Mouse (Mus musculus) liver, adult 2 months (tissue): ENCODE results near the gene Spsb3. TPM values are rescaled to one million over a fixed set of nuclear protein-coding genes. Genes with fewer than 3 reads are reported as not detected.

Experiments
- DNase-seq: peaks from one replicate; pipeline ENCODE4 v3.0.0-alpha.2; 2011; ENCODE audit warnings: low read depth, low spot score; ENCODE audit errors: extremely low read depth
- H3K27ac ChIP-seq: fragments of 200-500 bp; replicated peaks from 2 replicates; pipeline ENCODE4 v1.5.1; 2012; ENCODE audit warnings: low read depth, mild to moderate bottlenecking, control low read depth, inconsistent platforms, low read length; ENCODE audit not compliant: insufficient read depth
- H3K27me3 ChIP-seq: fragments of 200-500 bp; 2 replicates; pipeline ENCODE4 v1.6.1; 2012; ENCODE audit warnings: mild to moderate bottlenecking, moderate library complexity, low read length, inconsistent platforms; ENCODE audit not compliant: control insufficient read depth, insufficient read depth
- H3K36me3 ChIP-seq: fragments of 200-500 bp; 2 replicates; pipeline ENCODE4 v1.6.1; 2012; ENCODE audit warnings: low read length, inconsistent platforms; ENCODE audit not compliant: control insufficient read depth, insufficient read depth
- H3K4me1 ChIP-seq: fragments of 200-500 bp; 2 replicates; pipeline ENCODE4 v1.6.1; 2011; ENCODE audit warnings: low read length; ENCODE audit not compliant: control insufficient read depth, insufficient read depth
- H3K4me3 ChIP-seq: fragments of 200-500 bp; 2 replicates; pipeline ENCODE4 v1.5.1; 2011; ENCODE audit warnings: low read depth, mild to moderate bottlenecking, control low read depth, low read length, moderate library complexity; ENCODE audit not compliant: insufficient read depth
- H3K79me2 ChIP-seq: fragments of 200-500 bp; 2 replicates; pipeline ENCODE4 v1.6.1; 2012; ENCODE audit warnings: inconsistent platforms, mild to moderate bottlenecking, low read length, moderate library complexity; ENCODE audit not compliant: control insufficient read depth, insufficient read depth
- H3K9ac ChIP-seq: fragments of 200-500 bp; 2 replicates; pipeline ENCODE4 v1.6.1; 2012; ENCODE audit warnings: low read depth, mild to moderate bottlenecking, control low read depth, inconsistent platforms, low read length
- CTCF ChIP-seq: fragments of 200-500 bp; IDR thresholded peaks from 2 replicates; pipeline ENCODE4 v1.5.1; 2011; ENCODE audit warnings: low read depth, low read length, control low read depth
- POLR2A ChIP-seq: fragments of 200-500 bp; IDR thresholded peaks from 2 replicates; pipeline ENCODE4 v1.6.1; 2011; ENCODE audit warnings: low read length, control low read depth; ENCODE audit not compliant: insufficient read depth; ENCODE audit errors: extremely low read depth
- WGBS: fragments of 180-500 bp; shearing (Covaris S2); methylation state at CpG from one replicate; pipeline ENCODE4 v1.1.7; 2018; 5-methylcytosine and 5-hydroxymethylcytosine counted together
- polyA plus RNA-seq: library from polyadenylated mRNA; depleted of rRNA; stranded (reverse); fragments of >200 nt; gene quantifications from 2 replicates; pipeline ENCODE4 v1.2.3, GENCODE M21; 2012
- total RNA-seq: library from RNA; depleted of rRNA; stranded (reverse); fragments of >200 nt; gene quantifications from 2 replicates; pipeline ENCODE4 v1.2.3, GENCODE M21; 2014

Spsb3 gene
- total and polyA plus RNA-seq, 2 experiments = 8.7 to 42.4 TPM

DNA sequence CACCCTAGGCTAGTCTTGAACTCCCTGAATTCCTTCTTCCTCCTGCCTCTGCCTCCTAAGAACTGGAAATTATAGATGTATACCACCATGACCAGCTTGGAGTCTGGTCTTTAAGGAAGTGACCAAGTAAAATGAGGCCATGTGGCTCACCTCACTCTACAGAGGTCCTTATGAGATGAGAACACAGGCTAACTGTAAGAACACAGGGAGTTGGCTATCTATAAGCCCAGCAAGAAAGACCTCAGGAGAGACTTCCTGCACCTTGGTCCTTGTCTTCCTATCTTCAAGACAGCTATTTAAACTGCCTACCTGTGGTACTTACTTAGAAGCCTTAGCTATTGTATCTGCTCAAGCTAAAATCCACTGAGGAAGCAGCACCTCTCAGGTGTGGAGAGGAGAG lies 27.5 kb downstream of the Spsb3 start:
- no peaks in the 10 kb centered on the region for H3K27me3 ChIP-seq
- no peak overlapping the region for H3K27ac ChIP-seq
- H3K79me2 ChIP-seq = no peaks in the 10 kb centered on the region
- DNase-seq = no peak
- no peaks in the 10 kb centered on the region for H3K4me1 ChIP-seq
- peaks cover 51% of the 10 kb centered on the region for H3K36me3 ChIP-seq
- H3K4me3 ChIP-seq = no peak overlapping the region
- no peak for TF ChIP-seq POLR2A
- no peak for TF ChIP-seq CTCF
- no peak overlapping the region for H3K9ac ChIP-seq

DNA sequence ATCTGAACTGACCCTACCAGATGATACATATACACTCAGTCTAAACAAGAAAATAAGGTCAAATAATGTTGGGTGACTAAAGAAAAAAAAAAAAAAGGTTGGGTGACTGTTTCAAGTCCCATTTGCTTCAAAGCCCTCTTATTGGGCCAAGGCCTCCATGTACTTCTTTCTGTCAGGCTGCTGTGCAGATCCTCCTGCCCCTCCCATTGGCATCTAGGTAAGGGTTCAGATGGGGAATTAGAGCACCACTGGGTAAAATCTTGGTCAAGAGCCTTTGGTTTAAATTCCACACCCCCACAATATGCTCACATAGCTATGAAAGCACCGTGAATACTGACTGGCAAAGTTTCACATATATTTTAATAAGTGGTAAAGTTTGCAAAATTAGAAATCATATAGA lies 36.8 kb downstream of the Spsb3 start:
- 95% methylated on average over 1 of the region's 1 CpGs for WGBS
- H3K4me3 ChIP-seq = no peak overlapping the region
- H3K27ac ChIP-seq = no peak overlapping the region
- H3K9ac ChIP-seq = no peak overlapping the region
- peaks cover 49% of the 10 kb centered on the region for H3K36me3 ChIP-seq
- no peaks in the 10 kb centered on the region for H3K27me3 ChIP-seq
- no peak for DNase-seq
- no peaks in the 10 kb centered on the region; the same call in 1 of the 2 replicates for H3K79me2 ChIP-seq
- TF ChIP-seq POLR2A (no peak), CTCF (no peak)
- no peaks in the 10 kb centered on the region for H3K4me1 ChIP-seq

DNA sequence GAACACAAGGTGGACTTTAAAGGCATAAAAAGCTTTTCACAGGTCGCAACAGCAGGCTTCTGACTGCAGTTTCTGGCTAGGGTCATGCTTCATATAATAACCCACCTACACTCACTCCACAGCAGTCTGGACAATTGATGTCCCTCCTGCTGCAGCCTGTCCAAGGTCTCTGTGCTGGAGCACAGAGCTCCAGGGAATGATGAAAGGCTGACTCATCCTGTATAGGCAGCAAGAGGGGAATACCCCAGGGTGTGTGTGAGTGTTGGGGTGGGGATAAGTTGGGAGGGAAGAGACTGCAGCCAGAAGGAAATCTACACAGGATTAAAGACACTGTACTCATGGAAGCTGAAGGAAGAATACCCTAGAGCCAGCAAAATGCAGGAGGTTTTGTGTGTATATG lies 43.1 kb downstream of the Spsb3 start:
- Histone ChIP-seq H3K9ac (no peak overlapping the region), H3K4me1 (peaks cover 2% of the 10 kb centered on the region; the same call in 1 of the 2 replicates), H3K27ac (no peak overlapping the region), H3K36me3 (peaks cover 14% of the 10 kb centered on the region), H3K79me2 (peaks cover 9% of the 10 kb centered on the region; the same call in 1 of the 2 replicates), H3K27me3 (no peaks in the 10 kb centered on the region), H3K4me3 (no peak overlapping the region)
- 86% methylated on average over 1 of the region's 1 CpGs for WGBS
- TF ChIP-seq POLR2A = no peak
- TF ChIP-seq CTCF = no peak
- no peak for DNase-seq

DNA sequence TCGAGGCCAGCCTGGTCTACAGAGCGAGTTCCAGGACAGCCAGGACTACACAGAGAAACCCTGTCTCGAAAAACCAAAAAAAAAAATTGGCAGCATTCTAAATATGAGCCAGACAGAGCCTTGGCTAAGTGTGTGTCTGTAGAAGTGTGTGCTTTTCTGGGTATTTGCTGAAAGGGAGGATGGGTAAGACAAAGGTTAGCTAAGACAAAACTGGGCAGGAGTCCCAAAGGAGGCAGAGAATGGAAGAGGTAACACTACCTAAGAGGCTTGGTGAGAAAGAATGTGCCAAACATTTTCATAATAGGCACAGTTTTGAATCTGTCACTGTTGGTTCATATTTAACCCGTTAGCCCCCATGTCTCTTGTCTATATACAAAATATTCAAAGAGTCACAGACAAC lies 46.0 kb downstream of the Spsb3 start:
- Histone ChIP-seq H3K36me3 (peaks cover 6% of the 10 kb centered on the region), H3K9ac (no peak overlapping the region), H3K27me3 (no peaks in the 10 kb centered on the region), H3K79me2 (peaks cover 25% of the 10 kb centered on the region), H3K4me3 (no peak overlapping the region), H3K4me1 (peaks cover 6% of the 10 kb centered on the region), H3K27ac (no peak overlapping the region)
- TF ChIP-seq POLR2A (no peak), CTCF (no peak)
- 31% methylated on average over 4 of the region's 4 CpGs for WGBS
- DNase-seq = peak; percentile 87

DNA sequence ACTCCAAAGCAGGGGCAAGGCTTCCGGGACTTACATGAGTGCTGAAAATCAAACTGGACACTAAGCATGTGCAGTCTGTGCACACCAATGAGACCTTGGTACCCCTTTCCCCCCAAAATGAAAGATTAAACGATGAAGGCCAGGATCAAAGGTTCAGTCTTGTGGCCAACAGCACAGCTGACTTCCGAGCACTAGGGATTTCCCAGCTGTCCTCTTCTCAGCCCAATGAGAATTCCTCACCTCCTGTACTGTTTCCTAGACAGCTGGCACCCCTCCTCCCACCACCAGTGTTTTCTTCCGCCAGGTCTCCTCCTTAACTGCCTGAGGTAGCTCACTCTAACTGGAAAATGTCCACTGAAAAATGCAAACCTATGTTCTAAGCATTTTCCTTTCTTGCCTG lies 46.7 kb downstream of the Spsb3 start:
- H3K4me1 ChIP-seq = peaks cover 6% of the 10 kb centered on the region
- no peak overlapping the region for H3K4me3 ChIP-seq
- 73% methylated on average over 4 of the region's 4 CpGs for whole genome bisulfite sequencing
- TF ChIP-seq POLR2A (no peak), CTCF (no peak)
- H3K9ac ChIP-seq = no peak overlapping the region
- no peaks in the 10 kb centered on the region; the same call in 1 of the 2 replicates for H3K36me3 ChIP-seq
- no peaks in the 10 kb centered on the region for H3K27me3 ChIP-seq
- peaks cover 25% of the 10 kb centered on the region for H3K79me2 ChIP-seq
- no peak overlapping the region for H3K27ac ChIP-seq
- DNase-seq = no peak

DNA sequence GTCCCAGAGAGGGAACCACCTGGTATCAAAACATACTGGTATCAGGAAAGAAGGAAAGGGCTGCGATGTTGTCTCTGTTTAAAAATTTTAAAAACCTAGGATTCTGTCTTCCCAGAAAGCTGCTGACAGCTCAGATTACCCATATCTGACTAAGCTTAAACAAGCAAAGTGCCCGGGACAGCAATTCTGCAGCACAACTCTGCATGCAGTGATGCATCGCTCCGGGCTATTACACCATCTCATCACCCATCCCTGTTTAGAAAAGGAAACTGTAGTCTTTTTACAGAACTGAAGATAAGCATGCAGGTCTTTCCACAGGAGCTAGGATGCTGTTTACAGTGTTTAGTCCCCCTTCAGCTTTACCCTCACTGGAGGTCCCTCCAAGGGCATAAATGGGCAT lies 48.5 kb downstream of the Spsb3 start:
- no peak overlapping the region for H3K9ac ChIP-seq
- H3K27me3 ChIP-seq = no peaks in the 10 kb centered on the region
- WGBS = 56% methylated on average over 4 of the region's 4 CpGs
- TF ChIP-seq CTCF (no peak), POLR2A (no peak)
- peaks cover 6% of the 10 kb centered on the region for H3K4me1 ChIP-seq
- no peak overlapping the region for H3K4me3 ChIP-seq
- no peak overlapping the region for H3K27ac ChIP-seq
- H3K36me3 ChIP-seq = no peaks in the 10 kb centered on the region
- H3K79me2 ChIP-seq = peaks cover 19% of the 10 kb centered on the region
- DNase-seq = no peak
